Mouse (Mus musculus) myocyte (in vitro differentiated cells): ENCODE results near the gene Flot1. TPM values are rescaled to one million over a fixed set of nuclear protein-coding genes. Genes with fewer than 3 reads are reported as not detected.

Source experiments
- H3K27me3 ChIP-seq: one replicate; pipeline ENCODE4 v1.6.1; 2011; ENCODE audit not compliant: control insufficient read depth, insufficient read depth, insufficient read length
- H3K36me3 ChIP-seq: one replicate; pipeline ENCODE4 v1.6.1; 2011; ENCODE audit not compliant: control insufficient read depth, insufficient read depth
- H3K4me2 ChIP-seq: one replicate; pipeline ENCODE4 v1.6.1; 2011; ENCODE audit warnings: low read depth, control low read depth
- H3K4me3 ChIP-seq: one replicate; pipeline ENCODE4 v1.5.1; 2011; ENCODE audit warnings: mild to moderate bottlenecking, control low read depth, moderate library complexity
- H3K79me2 ChIP-seq: one replicate; pipeline ENCODE4 v1.6.1; 2011; ENCODE audit not compliant: control insufficient read depth, insufficient read depth
- H3ac ChIP-seq: one replicate; pipeline ENCODE4 v1.6.1; 2011; ENCODE audit not compliant: control insufficient read depth, insufficient read length
- CEBPB ChIP-seq: IDR thresholded peaks from 2 replicates; pipeline ENCODE4 v1.6.1; 2011; ENCODE audit warnings: mild to moderate bottlenecking, moderate library complexity; ENCODE audit not compliant: poor library complexity, insufficient read depth, severe bottlenecking
- E2F4 ChIP-seq: IDR thresholded peaks from one replicate; pipeline ENCODE4 v1.6.1; 2011; ENCODE audit warnings: mild to moderate bottlenecking, control low read depth, moderate library complexity; ENCODE audit not compliant: insufficient read depth
- MAX ChIP-seq: IDR thresholded peaks from one replicate; pipeline ENCODE4 v1.6.1; 2011; ENCODE audit warnings: low read depth, mild to moderate bottlenecking, control low read depth
- MYOD1 ChIP-seq, 3 experiments: IDR thresholded peaks; one replicate each; pipeline ENCODE4 v1.6.1; 2011; ENCODE audit warnings: control low read depth in 2 of 3, low read depth in 2 of 3, mild to moderate bottlenecking in 2 of 3, moderate library complexity in 1 of 3; ENCODE audit not compliant: insufficient read length in 2 of 3, control insufficient read depth in 1 of 3
- MYOG ChIP-seq, 3 experiments: IDR thresholded peaks; one replicate each; pipeline ENCODE4 v1.6.1; 2011; ENCODE audit warnings: control low read depth in 2 of 3, low read depth in 2 of 3, mild to moderate bottlenecking in 2 of 3; ENCODE audit not compliant: insufficient read length in 2 of 3, control insufficient read depth in 1 of 3, insufficient read depth in 1 of 3
- POLR2A ChIP-seq: IDR thresholded peaks from one replicate; pipeline ENCODE4 v1.6.1; 2011; ENCODE audit warnings: low read depth, mild to moderate bottlenecking, control low read depth, moderate library complexity; ENCODE audit not compliant: insufficient read length
- POLR2AphosphoS2 ChIP-seq: IDR thresholded peaks from one replicate; pipeline ENCODE4 v1.6.1; 2011; ENCODE audit warnings: low read depth, control low read depth; ENCODE audit not compliant: insufficient read length
- REST ChIP-seq: IDR thresholded peaks from one replicate; pipeline ENCODE4 v1.6.1; 2011; ENCODE audit warnings: mild to moderate bottlenecking, control low read depth, moderate library complexity; ENCODE audit not compliant: insufficient read depth, insufficient read length
- SRF ChIP-seq: IDR thresholded peaks from one replicate; pipeline ENCODE4 v1.6.1; 2011; ENCODE audit warnings: low read depth; ENCODE audit not compliant: control insufficient read depth, insufficient read length
- TCF12 ChIP-seq: IDR thresholded peaks from one replicate; pipeline ENCODE4 v1.6.1; 2011; ENCODE audit warnings: mild to moderate bottlenecking, control low read depth; ENCODE audit not compliant: poor library complexity, insufficient read depth, severe bottlenecking
- TCF3 ChIP-seq: IDR thresholded peaks from one replicate; pipeline ENCODE4 v1.6.1; 2011; ENCODE audit warnings: low read depth, control low read depth; ENCODE audit not compliant: insufficient read length
- USF1 ChIP-seq: IDR thresholded peaks from one replicate; pipeline ENCODE4 v1.6.1; 2011; ENCODE audit warnings: low read depth, mild to moderate bottlenecking, control low read depth, moderate library complexity
- polyA plus RNA-seq: library from polyadenylated mRNA; unstranded; fragments of >200 nt; fragmentation: generic; extraction: Trizol; gene quantifications from one replicate; pipeline ENCODE4 v1.2.1, GENCODE M21; 2012; ENCODE audit warnings: missing spikeins

Flot1 gene
- polyA plus RNA-seq, 1 experiment: 107 TPM

DNA sequence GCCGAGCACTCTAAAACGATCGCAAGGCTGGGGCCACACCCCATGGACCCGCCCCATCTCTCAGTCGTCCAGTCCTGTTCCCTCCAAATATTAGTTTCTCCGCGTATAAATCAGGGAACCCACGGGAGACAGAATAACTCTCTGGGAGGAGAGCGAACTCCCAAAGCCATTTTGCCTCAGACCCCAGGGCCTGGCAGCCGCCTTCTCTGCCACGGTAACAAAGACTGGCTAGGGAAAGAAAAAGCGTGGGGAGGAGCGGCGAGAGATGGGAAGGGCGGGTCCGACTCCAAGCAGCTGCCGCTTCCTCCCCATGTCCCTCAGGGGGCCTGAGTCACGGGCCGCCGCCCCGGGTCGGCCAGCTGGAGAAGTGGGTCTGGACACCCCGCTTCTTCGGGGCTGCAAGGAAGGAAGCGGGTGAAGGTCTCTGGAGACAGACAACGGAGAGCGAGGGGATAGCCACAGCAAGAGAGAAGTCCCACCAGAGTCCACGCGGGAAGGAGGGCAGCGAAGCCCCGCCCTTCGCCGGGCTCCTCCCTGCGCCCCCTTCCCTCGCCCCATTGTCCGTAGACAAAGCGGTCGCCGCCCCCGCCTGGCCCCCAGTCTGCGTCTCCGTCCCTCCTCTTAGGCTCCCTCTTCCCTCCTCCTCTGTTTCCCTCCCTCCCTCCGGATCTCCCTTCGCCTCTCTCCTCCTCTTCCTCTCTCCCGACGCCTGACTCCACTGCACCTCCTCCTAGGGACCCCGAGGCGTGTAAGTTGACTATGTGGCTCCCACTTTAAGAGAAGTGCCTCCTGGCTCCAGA lies 42.7 kb downstream of the Flot1 start, which contains the start of gene Ppp1r18:
Gene Ppp1r18 (plus strand): TSS at position 113 of the 800 bp plus-strand sequence.
- peak within 1 kb of the TSS; percentile 99 for H3K4me2 ChIP-seq
- no peaks in the 10 kb centered on the region for H3K27me3 ChIP-seq
- TF ChIP-seq TCF3 (peak; percentile 44), MYOG (IDR thresholded peaks at IDR 0.05; ENCODE audit: control insufficient read depth in 1 of 3, insufficient read depth in 1 of 3, insufficient read length in 2 of 3, low read depth in 2 of 3) (peak; percentile 25 to 93 (median 57)), TCF12 (no peak), POLR2AphosphoS2 (peak; percentile 66), CEBPB (no peak), POLR2A (peak; percentile 60), REST (no peak), MYOD1 (IDR thresholded peaks at IDR 0.05; ENCODE audit: control insufficient read depth in 1 of 3, insufficient read length in 2 of 3, low read depth in 2 of 3) (peak in 2 of 3 experiments; percentile 75 to 90), E2F4 (no peak), MAX (no peak), SRF (no peak)

DNA sequence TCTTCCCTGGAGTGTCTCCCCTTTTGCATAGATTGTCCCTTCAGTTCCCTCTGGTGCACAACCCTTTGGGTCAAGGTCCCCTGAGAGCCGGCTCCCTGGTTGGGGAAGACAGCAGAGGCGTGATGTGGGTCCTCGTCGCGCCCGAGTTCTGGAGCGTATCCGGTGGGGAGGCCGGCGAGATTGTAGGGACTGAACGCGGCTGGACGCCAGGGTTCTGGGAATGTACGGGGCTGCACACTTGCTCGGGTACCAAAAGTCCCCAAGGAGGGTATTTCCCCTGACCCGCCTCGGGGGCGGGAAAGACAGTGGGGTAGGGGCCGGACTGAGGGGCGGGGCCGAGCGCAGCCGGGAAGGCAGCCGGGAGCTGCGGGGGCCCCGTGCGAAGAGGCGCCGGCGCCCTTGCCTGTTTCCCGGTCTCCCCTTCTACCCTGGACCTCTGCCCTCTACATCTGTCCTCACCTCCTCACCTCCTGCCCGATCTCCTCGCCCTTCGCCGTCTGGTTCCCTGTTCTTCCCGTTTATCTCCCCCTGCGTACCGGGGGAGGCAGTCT lies 43.3 kb downstream of the Flot1 start:
- Histone ChIP-seq H3K36me3 (no peaks in the 10 kb centered on the region), H3K4me3 (peak overlapping the region; percentile 90), H3ac (peak overlapping the region; percentile 64), H3K27me3 (no peaks in the 10 kb centered on the region), H3K4me2 (peak overlapping the region; percentile 99), H3K79me2 (peaks cover 49% of the 10 kb centered on the region)
- TF ChIP-seq TCF3: no peak
- no peak for TF ChIP-seq SRF
- TF ChIP-seq TCF12: no peak
- TF ChIP-seq MYOG (IDR thresholded peaks at IDR 0.05; ENCODE audit: control insufficient read depth in 1 of 3, insufficient read depth in 1 of 3, insufficient read length in 2 of 3, low read depth in 2 of 3): peak in 1 of 3 experiments; percentile 5
- no peak for TF ChIP-seq MAX
- no peak for TF ChIP-seq CEBPB
- peak; percentile 93 for TF ChIP-seq POLR2A
- TF ChIP-seq REST: no peak
- peak; percentile 92 for TF ChIP-seq POLR2AphosphoS2
- no peak for TF ChIP-seq USF1
- TF ChIP-seq E2F4: no peak
- TF ChIP-seq MYOD1 (IDR thresholded peaks at IDR 0.05; ENCODE audit: control insufficient read depth in 1 of 3, insufficient read length in 2 of 3, low read depth in 2 of 3): no peak

More for the DNA sequence above, 42.7 kb downstream of the Flot1 start, which contains the start of gene Ppp1r18:
- Histone ChIP-seq H3K4me3 (peak within 1 kb of the TSS; percentile 90), H3K79me2 (peaks cover 42% of the 10 kb centered on the region), H3ac (peak within 1 kb of the TSS; percentile 64), H3K36me3 (no peaks in the 10 kb centered on the region)

DNA sequence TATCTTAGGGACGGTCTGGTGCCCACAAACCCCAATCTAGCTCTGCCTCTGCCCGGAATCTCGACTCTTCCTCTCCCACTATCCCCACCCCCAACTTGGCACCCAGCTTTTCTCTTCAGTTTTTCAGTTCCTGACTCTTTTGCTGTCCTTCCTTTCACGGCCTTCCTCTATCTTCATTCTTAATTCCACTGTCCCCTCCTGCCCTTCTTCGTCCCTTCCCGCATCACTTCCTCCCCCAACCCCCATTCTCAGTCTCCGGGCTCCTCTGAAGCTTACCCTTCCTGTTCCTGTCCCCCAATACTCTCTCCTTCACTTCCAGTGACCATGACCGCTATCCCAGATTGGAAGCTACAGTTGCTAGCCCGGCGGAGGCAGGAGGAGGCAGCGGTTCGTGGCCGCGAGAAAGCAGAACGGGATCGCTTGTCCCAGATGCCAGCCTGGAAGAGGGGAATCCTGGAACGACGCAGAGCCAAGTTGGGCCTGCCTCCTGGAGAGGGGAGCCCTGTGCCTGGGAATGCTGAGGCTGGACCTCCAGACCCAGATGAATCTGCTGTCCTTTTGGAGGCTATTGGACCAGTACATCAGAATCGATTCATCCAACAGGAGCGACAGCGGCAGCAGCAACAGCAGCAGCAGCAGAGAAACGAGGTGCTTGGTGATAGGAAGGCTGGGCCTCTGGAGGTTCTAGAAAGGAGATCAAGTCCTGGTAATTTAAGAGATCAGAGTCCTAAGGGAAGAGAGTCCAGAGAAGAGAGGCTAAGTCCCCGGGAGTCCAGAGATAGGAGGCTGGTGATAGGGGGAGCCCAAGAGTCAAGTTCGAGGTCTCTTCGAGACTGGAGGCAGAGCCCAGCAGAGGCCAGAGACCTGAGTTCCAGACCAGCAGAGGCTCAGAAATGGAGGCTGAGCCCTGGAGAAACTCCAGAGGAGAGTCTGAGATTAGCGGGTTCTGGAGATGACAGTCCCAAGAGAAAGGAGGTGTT lies 44.2 kb downstream of the Flot1 start:
- Histone ChIP-seq H3K36me3 (no peaks in the 10 kb centered on the region), H3K27me3 (no peaks in the 10 kb centered on the region), H3ac (peak overlapping the region; percentile 64), H3K4me3 (peak overlapping the region; percentile 90), H3K79me2 (peaks cover 57% of the 10 kb centered on the region), H3K4me2 (peak overlapping the region; percentile 99)
- TF ChIP-seq CEBPB (no peak), E2F4 (no peak), POLR2A (no peak), POLR2AphosphoS2 (peak; percentile 15)

GRCm38 (mm10) chr17:35868165-35868820 lies 45.3 kb downstream of the Flot1 start:
- peaks cover 7% of the 10 kb centered on the region for H3K36me3 ChIP-seq
- peaks cover 68% of the 10 kb centered on the region for H3K79me2 ChIP-seq
- H3ac ChIP-seq: peak overlapping the region; percentile 64
- no peaks in the 10 kb centered on the region for H3K27me3 ChIP-seq
- TF ChIP-seq POLR2AphosphoS2 (peak; percentile 22), SRF (no peak), E2F4 (no peak), POLR2A (no peak), MYOD1 (IDR thresholded peaks at IDR 0.05; ENCODE audit: control insufficient read depth in 1 of 3, insufficient read length in 2 of 3, low read depth in 2 of 3) (no peak)
- H3K4me3 ChIP-seq: peak overlapping the region; percentile 90
- peak overlapping the region; percentile 99 for H3K4me2 ChIP-seq
